10 mouse cellular contexts compared by ENCODE assay signal in the genomic region with DNA sequence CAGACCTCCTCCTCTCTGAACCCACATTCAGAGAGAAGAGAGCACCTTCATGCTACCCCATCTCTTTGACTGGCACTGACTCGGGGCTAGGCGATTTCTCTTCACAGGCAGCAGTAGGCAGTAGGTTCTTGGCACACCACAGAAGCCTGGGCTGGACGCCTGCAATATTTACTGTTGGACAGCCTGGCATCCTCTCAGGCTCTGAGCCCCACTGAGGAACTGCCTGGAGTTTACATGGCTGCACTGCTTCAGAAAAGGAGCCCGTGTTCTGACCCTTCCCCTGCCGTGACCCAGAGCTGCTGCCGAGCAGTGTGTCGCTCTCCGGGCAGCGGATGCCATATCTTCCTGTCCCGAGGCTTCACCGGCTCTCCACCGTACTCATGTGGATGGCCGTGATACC.
"Had no signal": no experiment of that assay in that cellular context is flagged by ENCODE, and none has a peak within 500 bp of the region (broad histone marks: within the 10 kb centered on the region; RNA-seq: fewer than 3 reads in every experiment).

No protein-coding gene starts in this region.

- DNase-seq: kidney, adult 9 months; kidney, postnatal 36 days; layer of hippocampus, adult 9-11 months; layer of hippocampus, postnatal 36 days; liver; liver, embryonic 13.5 days; liver, postnatal 0 days; lung, postnatal 36 days; right cerebral cortex, postnatal 14 days; thymus, postnatal 36 days had no signal
